Mouse (Mus musculus): ENCODE measurements around the gene Rrp8. TPM values are rescaled to one million over a fixed set of nuclear protein-coding genes. Genes with fewer than 3 reads are reported as not detected.
A peak's percentile ranks its signal among the peaks of the same experiment; 100 is the strongest.

Gene Rrp8
- 16.2 and 16.4 TPM in 2 replicates for polyA plus RNA-seq (2012; rRNA removed)

- H3K27ac ChIP-seq (ENCODE audit: insufficient read depth, low read length) = peak within 1 kb of the TSS; percentile 86
- under 1% methylated on average over 30 of the region's 30 CpGs for WGBS
- peak within 1 kb of the TSS; percentile 73 for H3K4me3 ChIP-seq (replicated peaks; ENCODE audit: insufficient read depth, low read depth, low read length)
- H3K27me3 ChIP-seq (ENCODE audit: control insufficient read depth, insufficient read depth, low read length) = no peaks in the 10 kb centered on the region
- peak; percentile 46 to 47 for DNase-seq
- TF ChIP-seq POLR2A (IDR thresholded peaks at IDR 0.05; ENCODE audit: borderline replicate concordance, insufficient read depth, low read length) (no peak), CTCF (IDR thresholded peaks at IDR 0.05; ENCODE audit: borderline replicate concordance, insufficient read depth, low read depth, low read length) (no peak)
- H3K4me1 ChIP-seq (ENCODE audit: control insufficient read depth, insufficient read depth, low read length) = no peaks in the 10 kb centered on the region; the same call in 1 of the 2 replicates
Observed at GRCm38 (mm10) chr7:105736911-105737521, at the start of gene Rrp8. Gene Rrp8 (minus strand): TSS chr7:105737385.

DNA sequence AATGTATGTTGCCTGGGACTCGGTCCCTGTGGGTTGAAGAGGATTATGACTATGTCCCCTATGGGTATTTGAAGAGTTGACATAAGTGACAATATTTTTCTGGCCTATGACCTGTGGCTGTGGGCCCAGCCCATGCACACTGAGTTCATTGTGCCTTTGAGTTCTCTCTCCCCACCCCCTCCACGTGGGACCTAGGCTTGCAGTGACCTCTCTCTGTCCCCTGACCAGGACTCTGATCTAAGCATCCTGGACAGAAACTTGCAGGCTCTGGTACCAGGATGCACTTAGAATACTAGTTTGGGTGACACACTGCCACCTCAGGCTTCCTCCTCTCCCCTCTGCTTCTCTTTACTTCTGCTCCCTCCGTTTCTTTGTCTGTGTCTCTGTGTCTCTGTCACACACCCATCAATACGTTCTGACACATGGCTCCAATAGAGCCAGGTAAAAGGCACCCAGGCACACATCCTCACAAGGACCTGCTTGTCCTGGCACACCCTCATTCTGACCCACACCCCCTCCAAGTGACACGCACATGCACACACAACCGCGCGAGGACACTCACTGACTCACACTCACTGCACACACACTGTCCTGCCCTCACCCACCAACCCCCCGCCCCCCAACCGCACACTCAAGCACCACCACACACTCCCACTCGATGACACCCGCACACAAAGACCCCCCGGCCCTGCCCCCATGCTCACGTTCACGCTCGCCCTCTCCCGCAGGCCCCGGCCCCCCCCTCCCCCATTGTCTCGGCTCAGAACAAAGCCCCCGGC, 49.5 kb upstream of the Rrp8 start:
- 9% methylated on average over 19 of the region's 20 CpGs for WGBS
- no peaks in the 10 kb centered on the region; the same call in 1 of the 2 replicates for H3K27me3 ChIP-seq (ENCODE audit: control insufficient read depth, insufficient read depth, low read length)
- no peaks in the 10 kb centered on the region for H3K4me1 ChIP-seq (ENCODE audit: control insufficient read depth, insufficient read depth, low read length)
- TF ChIP-seq CTCF (IDR thresholded peaks at IDR 0.05; ENCODE audit: borderline replicate concordance, insufficient read depth, low read depth, low read length) = no peak
- no peak for TF ChIP-seq POLR2A (IDR thresholded peaks at IDR 0.05; ENCODE audit: borderline replicate concordance, insufficient read depth, low read length)
- DNase-seq = no peak
- no peak overlapping the region for H3K27ac ChIP-seq (ENCODE audit: insufficient read depth, low read length)
- H3K4me3 ChIP-seq (replicated peaks; ENCODE audit: insufficient read depth, low read depth, low read length) = peak overlapping the region; percentile 32

DNA sequence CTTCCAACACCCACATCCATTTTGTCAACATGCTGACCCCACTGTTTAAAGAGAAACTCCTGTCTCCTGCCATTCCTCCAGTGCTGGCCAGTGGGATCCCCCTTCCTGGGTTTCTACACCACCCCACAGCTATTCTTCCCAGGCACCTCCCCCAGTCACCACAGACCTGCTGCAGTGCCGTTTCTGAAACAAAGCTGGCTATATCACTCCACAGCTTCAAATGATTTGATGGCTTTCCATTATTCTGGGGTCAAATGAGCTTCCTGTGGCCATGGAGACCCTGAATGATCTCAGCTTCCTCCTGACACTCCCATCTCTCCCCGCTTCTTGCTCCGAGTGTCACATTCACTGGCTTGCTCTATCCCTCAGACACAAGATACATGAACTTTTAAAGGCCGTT, 47.4 kb upstream of the Rrp8 start:
- Histone ChIP-seq H3K4me3 (replicated peaks; ENCODE audit: insufficient read depth, low read depth, low read length) (no peak overlapping the region), H3K4me1 (ENCODE audit: control insufficient read depth, insufficient read depth, low read length) (no peaks in the 10 kb centered on the region), H3K27me3 (ENCODE audit: control insufficient read depth, insufficient read depth, low read length) (no peaks in the 10 kb centered on the region; the same call in 1 of the 2 replicates), H3K27ac (ENCODE audit: insufficient read depth, low read length) (no peak overlapping the region)
- TF ChIP-seq CTCF (IDR thresholded peaks at IDR 0.05; ENCODE audit: borderline replicate concordance, insufficient read depth, low read depth, low read length) (no peak), POLR2A (IDR thresholded peaks at IDR 0.05; ENCODE audit: borderline replicate concordance, insufficient read depth, low read length) (no peak)
- 35% methylated on average over 4 of the region's 4 CpGs for WGBS
- no peak for DNase-seq

DNA sequence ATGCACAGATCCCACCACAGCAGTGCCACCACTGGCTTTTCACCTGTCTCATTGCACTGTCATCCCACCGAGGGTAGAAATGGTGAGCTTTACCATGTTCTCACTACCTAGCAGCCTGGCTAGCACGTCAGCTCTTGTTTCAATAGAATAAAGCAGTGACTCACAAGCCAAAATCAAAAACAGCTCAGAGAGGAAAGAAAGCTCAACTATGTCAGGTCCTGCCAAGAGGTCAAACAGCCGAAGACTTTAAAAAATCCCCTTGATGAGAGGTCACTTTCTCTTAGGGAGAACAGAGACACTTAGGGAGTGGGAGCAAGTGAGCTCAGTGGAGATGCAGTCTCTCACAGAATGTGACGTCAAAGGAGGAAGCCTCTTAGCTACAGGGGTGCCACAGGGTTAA, 46.7 kb upstream of the Rrp8 start:
- WGBS = 66% methylated on average over 4 of the region's 4 CpGs
- H3K27ac ChIP-seq (ENCODE audit: insufficient read depth, low read length) = no peak overlapping the region
- no peaks in the 10 kb centered on the region for H3K4me1 ChIP-seq (ENCODE audit: control insufficient read depth, insufficient read depth, low read length)
- no peak overlapping the region for H3K4me3 ChIP-seq (replicated peaks; ENCODE audit: insufficient read depth, low read depth, low read length)
- H3K27me3 ChIP-seq (ENCODE audit: control insufficient read depth, insufficient read depth, low read length) = no peaks in the 10 kb centered on the region; the same call in 1 of the 2 replicates
- DNase-seq = no peak
- TF ChIP-seq CTCF (IDR thresholded peaks at IDR 0.05; ENCODE audit: borderline replicate concordance, insufficient read depth, low read depth, low read length) = no peak
- TF ChIP-seq POLR2A (IDR thresholded peaks at IDR 0.05; ENCODE audit: borderline replicate concordance, insufficient read depth, low read length) = no peak

GRCm38 (mm10) chr7:105778553-105779265, 41.5 kb upstream of the Rrp8 start:
- H3K27me3 ChIP-seq (ENCODE audit: control insufficient read depth, insufficient read depth, low read length) = no peaks in the 10 kb centered on the region
- DNase-seq = no peak
- H3K4me3 ChIP-seq (replicated peaks; ENCODE audit: insufficient read depth, low read depth, low read length) = no peak overlapping the region
- TF ChIP-seq POLR2A (IDR thresholded peaks at IDR 0.05; ENCODE audit: borderline replicate concordance, insufficient read depth, low read length) = no peak
- TF ChIP-seq CTCF (IDR thresholded peaks at IDR 0.05; ENCODE audit: borderline replicate concordance, insufficient read depth, low read depth, low read length) = no peak
- no peak overlapping the region for H3K27ac ChIP-seq (ENCODE audit: insufficient read depth, low read length)
- peaks cover 7% of the 10 kb centered on the region for H3K4me1 ChIP-seq (ENCODE audit: control insufficient read depth, insufficient read depth, low read length)
- 19% methylated on average over 4 of the region's 4 CpGs for WGBS

- H3K27me3 ChIP-seq (ENCODE audit: control insufficient read depth, insufficient read depth, low read length) = no peaks in the 10 kb centered on the region
- no peak overlapping the region for H3K4me3 ChIP-seq (replicated peaks; ENCODE audit: insufficient read depth, low read depth, low read length)
- WGBS = 31% methylated on average over 13 of the region's 13 CpGs
- TF ChIP-seq POLR2A (IDR thresholded peaks at IDR 0.05; ENCODE audit: borderline replicate concordance, insufficient read depth, low read length) (no peak), CTCF (IDR thresholded peaks at IDR 0.05; ENCODE audit: borderline replicate concordance, insufficient read depth, low read depth, low read length) (no peak)
- H3K27ac ChIP-seq (ENCODE audit: insufficient read depth, low read length) = no peak overlapping the region
- DNase-seq = no peak
- H3K4me1 ChIP-seq (ENCODE audit: control insufficient read depth, insufficient read depth, low read length) = peaks cover 7% of the 10 kb centered on the region
Observed at GRCm38 (mm10) chr7:105777797-105778552, 40.8 kb upstream of the Rrp8 start.

DNA sequence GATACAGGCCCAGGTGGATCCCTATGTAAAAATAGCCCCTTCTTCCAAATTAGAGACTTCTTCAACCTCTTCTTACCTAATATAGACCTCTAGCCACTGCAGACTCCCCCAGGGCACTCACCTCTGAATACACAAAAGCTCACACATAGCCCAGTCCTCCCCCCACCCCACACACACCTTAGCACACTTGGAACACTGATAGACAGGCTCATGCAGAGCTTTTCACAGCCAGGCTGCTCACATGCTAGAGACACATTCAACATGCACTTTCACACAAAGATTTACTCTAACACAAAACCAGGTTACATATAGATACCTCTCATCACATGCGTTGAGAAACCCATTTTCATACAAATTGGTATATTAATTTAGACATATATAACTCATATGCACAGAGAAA, 40.1 kb upstream of the Rrp8 start:
- H3K27me3 ChIP-seq (ENCODE audit: control insufficient read depth, insufficient read depth, low read length) = no peaks in the 10 kb centered on the region
- H3K4me3 ChIP-seq (replicated peaks; ENCODE audit: insufficient read depth, low read depth, low read length) = no peak overlapping the region
- TF ChIP-seq POLR2A (IDR thresholded peaks at IDR 0.05; ENCODE audit: borderline replicate concordance, insufficient read depth, low read length) (no peak), CTCF (IDR thresholded peaks at IDR 0.05; ENCODE audit: borderline replicate concordance, insufficient read depth, low read depth, low read length) (no peak)
- no peak overlapping the region for H3K27ac ChIP-seq (ENCODE audit: insufficient read depth, low read length)
- WGBS = 96% methylated on average over 1 of the region's 1 CpGs
- H3K4me1 ChIP-seq (ENCODE audit: control insufficient read depth, insufficient read depth, low read length) = peaks cover 7% of the 10 kb centered on the region
- no peak for DNase-seq

Data from cerebellum, adult 2 months (tissue).